Mouse (Mus musculus): ENCODE data around the gene Blm. TPM values are rescaled to one million over a fixed set of nuclear protein-coding genes. Genes with fewer than 3 reads are reported as not detected.

Gene Blm
- polyA plus RNA-seq, 1 experiment from 2014 or later: 25.2 TPM

DNA sequence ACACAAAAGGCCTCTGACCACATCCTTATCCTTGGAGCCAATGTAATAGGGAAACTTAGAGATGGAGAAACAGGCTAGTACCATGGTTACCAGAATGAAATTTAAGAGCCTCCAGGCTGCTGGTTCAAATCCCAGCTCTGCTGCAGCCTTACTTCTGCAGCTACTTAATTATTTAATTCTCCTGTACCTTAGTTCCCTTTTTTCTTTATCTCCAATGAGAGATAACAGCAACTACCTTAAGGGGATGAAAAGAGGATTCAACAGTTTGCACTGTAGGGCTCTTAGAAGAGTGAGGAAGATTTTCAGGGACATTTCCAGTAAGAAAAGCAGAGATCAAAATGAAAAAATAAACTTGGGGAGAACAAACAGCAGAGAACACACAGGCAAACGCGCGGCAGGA is 30.0 kb downstream of the Blm start:
- Histone ChIP-seq H3K27me3 (ENCODE audit: control insufficient read depth, insufficient read depth, low read depth, low read length) (no peaks in the 10 kb centered on the region), H3K9ac (ENCODE audit: low read length) (no peak overlapping the region), H3K4me2 (ENCODE audit: low read depth, low read length) (no peak overlapping the region), H3K36me3 (ENCODE audit: control insufficient read depth, insufficient read depth, low read length) (peaks cover 16% of the 10 kb centered on the region; the same call in 1 of the 2 replicates), H3K4me3 (ENCODE audit: low read length) (no peak overlapping the region), H3K27ac (ENCODE audit: low read length) (no peak overlapping the region), H3K9me3 (ENCODE audit: control insufficient read depth, low read length) (no peaks in the 10 kb centered on the region), H3K4me1 (replicated peaks; ENCODE audit: control insufficient read depth, insufficient read depth, low read length) (peaks cover 5% of the 10 kb centered on the region; the same call in 1 of the 2 replicates)
- ATAC-seq (ENCODE audit: low read depth): no peak
- WGBS: 62% methylated on average over 3 of the region's 3 CpGs

DNA sequence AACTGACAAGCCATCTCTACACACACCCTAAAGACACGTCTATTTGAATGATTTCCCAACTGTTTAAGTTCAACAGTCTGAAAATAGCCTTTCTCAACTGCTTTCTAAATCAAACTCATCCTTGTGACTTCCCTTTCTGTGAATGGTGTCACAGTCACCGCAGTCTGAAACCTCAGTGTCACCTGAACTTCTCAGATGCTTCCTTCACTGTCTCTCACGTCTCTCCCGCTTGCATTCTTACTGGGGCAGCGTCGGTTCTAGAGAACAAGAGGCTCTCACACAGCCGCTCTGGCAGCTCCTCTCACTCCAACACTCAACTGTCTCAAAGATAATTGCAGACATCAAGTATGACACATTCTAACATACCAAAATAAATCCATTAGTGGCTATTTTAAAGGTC is 33.9 kb downstream of the Blm start:
- H3K9ac ChIP-seq (ENCODE audit: low read length): no peak overlapping the region
- peaks cover 5% of the 10 kb centered on the region; the same call in 1 of the 2 replicates for H3K4me1 ChIP-seq (replicated peaks; ENCODE audit: control insufficient read depth, insufficient read depth, low read length)
- peaks cover 8% of the 10 kb centered on the region; the same call in 1 of the 2 replicates for H3K36me3 ChIP-seq (ENCODE audit: control insufficient read depth, insufficient read depth, low read length)
- H3K27me3 ChIP-seq (ENCODE audit: control insufficient read depth, insufficient read depth, low read depth, low read length): no peaks in the 10 kb centered on the region
- no peak for ATAC-seq (ENCODE audit: low read depth)
- no peaks in the 10 kb centered on the region for H3K9me3 ChIP-seq (ENCODE audit: control insufficient read depth, low read length)
- no peak overlapping the region for H3K4me3 ChIP-seq (ENCODE audit: low read length)
- no peak overlapping the region for H3K4me2 ChIP-seq (ENCODE audit: low read depth, low read length)
- no peak overlapping the region for H3K27ac ChIP-seq (ENCODE audit: low read length)
- 58% methylated on average over 7 of the region's 7 CpGs for WGBS

DNA sequence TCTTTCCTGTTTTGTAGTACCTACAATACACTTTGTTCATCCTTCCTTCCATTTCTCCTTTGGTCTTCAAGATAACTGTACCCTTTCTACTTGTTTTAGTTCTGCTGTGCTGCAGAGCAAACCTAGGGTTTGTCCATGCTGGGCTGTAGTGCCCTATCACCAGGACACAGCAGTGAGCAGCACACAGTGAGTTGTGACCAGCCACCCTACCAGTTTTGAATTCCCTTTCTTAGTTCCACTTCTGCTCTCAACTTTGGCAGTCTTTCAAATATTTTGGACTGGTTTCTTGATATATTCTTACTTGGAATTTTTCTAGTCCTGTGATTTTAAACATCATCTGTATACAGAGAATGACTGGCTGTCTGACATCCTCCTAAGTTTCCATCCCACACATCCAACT is 34.8 kb downstream of the Blm start:
- H3K36me3 ChIP-seq (ENCODE audit: control insufficient read depth, insufficient read depth, low read length): peaks cover 12% of the 10 kb centered on the region
- no peak for ATAC-seq (ENCODE audit: low read depth)
- H3K4me2 ChIP-seq (ENCODE audit: low read depth, low read length): no peak overlapping the region
- H3K9ac ChIP-seq (ENCODE audit: low read length): no peak overlapping the region
- H3K4me1 ChIP-seq (replicated peaks; ENCODE audit: control insufficient read depth, insufficient read depth, low read length): peaks cover 5% of the 10 kb centered on the region; the same call in 1 of the 2 replicates
- no peaks in the 10 kb centered on the region for H3K27me3 ChIP-seq (ENCODE audit: control insufficient read depth, insufficient read depth, low read depth, low read length)
- H3K9me3 ChIP-seq (ENCODE audit: control insufficient read depth, low read length): no peaks in the 10 kb centered on the region
- 0 out of 2 replicates have a peak overlapping the region, but pooled peaks have one; percentile 5 for H3K27ac ChIP-seq (ENCODE audit: low read length)
- H3K4me3 ChIP-seq (ENCODE audit: low read length): no peak overlapping the region

DNA sequence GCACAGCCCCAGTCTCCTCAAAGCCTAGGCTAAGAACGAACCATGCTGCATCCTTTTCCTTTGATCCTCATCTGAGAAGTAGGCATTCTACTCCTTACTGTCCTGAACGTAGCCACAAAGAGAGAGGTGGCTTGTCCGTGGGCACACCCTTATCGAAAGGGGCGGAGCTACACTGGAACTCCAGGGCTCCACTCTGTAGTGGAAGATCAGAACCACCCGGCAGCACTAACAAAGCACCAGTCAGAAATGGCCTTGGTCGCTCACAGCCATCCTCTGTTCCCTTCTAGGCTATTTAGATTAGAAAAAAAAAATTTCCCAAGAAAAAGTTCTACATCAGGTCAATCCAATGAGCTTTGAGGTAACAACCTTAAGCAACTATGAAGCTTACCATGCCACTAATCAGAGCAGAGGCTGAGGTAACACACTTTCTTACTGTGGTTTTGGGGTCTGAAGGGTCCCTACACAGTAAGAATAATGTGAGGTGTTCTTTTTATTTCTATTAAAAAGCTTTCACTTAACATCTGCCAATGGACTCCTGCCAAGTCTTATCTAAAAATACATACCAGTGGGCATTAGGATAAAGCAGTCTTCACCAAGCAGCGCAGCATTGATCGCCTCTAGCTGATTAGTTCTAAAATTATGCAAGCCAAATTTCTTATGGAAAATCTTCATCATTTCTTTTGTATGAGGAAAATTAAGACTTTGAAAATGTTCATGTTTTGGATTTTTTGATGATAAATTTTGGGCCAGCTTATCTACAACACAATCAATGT is 35.5 kb downstream of the Blm start:
- H3K4me2 ChIP-seq (ENCODE audit: low read depth, low read length): no peak overlapping the region
- H3K36me3 ChIP-seq (ENCODE audit: control insufficient read depth, insufficient read depth, low read length): peaks cover 11% of the 10 kb centered on the region
- H3K4me3 ChIP-seq (ENCODE audit: low read length): no peak overlapping the region
- H3K9me3 ChIP-seq (ENCODE audit: control insufficient read depth, low read length): no peaks in the 10 kb centered on the region
- no peaks in the 10 kb centered on the region for H3K27me3 ChIP-seq (ENCODE audit: control insufficient read depth, insufficient read depth, low read depth, low read length)
- no peak overlapping the region for H3K9ac ChIP-seq (ENCODE audit: low read length)
- H3K4me1 ChIP-seq (replicated peaks; ENCODE audit: control insufficient read depth, insufficient read depth, low read length): peaks cover 3% of the 10 kb centered on the region; the same call in 1 of the 2 replicates
- 61% methylated on average over 9 of the region's 9 CpGs for WGBS
- ATAC-seq (ENCODE audit: low read depth): peak; percentile 38; the same call in 1 of the 2 replicates
- peak overlapping the region; percentile 24; the same call in 1 of the 2 replicates for H3K27ac ChIP-seq (ENCODE audit: low read length)

DNA sequence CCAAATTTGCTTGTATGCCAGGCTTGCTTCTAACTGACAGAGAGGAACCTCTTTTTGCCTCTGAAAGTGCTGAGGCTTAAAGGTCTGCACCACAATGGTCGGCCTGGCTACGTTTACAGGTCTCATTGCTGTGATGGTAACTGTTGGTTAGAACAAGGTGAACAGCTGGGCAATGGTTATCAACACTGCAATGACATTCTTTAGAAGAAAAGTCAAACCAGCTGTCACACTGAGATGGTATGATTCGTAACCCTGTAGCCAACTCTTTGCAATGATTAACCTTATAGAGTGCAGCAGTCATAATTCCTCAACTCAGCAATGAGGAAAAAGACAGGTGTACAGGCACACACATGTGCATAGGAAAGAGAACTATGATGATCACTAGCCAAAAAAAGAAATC is 38.3 kb downstream of the Blm start:
- H3K27me3 ChIP-seq (ENCODE audit: control insufficient read depth, insufficient read depth, low read depth, low read length): no peaks in the 10 kb centered on the region
- H3K27ac ChIP-seq (ENCODE audit: low read length): no peak overlapping the region
- WGBS: 76% methylated on average over 3 of the region's 3 CpGs
- peaks cover 2% of the 10 kb centered on the region; the same call in 1 of the 2 replicates for H3K4me1 ChIP-seq (replicated peaks; ENCODE audit: control insufficient read depth, insufficient read depth, low read length)
- no peaks in the 10 kb centered on the region for H3K9me3 ChIP-seq (ENCODE audit: control insufficient read depth, low read length)
- H3K9ac ChIP-seq (ENCODE audit: low read length): no peak overlapping the region
- no peak overlapping the region for H3K4me3 ChIP-seq (ENCODE audit: low read length)
- no peak for ATAC-seq (ENCODE audit: low read depth)
- H3K4me2 ChIP-seq (ENCODE audit: low read depth, low read length): no peak overlapping the region
- peaks cover 15% of the 10 kb centered on the region for H3K36me3 ChIP-seq (ENCODE audit: control insufficient read depth, insufficient read depth, low read length)

DNA sequence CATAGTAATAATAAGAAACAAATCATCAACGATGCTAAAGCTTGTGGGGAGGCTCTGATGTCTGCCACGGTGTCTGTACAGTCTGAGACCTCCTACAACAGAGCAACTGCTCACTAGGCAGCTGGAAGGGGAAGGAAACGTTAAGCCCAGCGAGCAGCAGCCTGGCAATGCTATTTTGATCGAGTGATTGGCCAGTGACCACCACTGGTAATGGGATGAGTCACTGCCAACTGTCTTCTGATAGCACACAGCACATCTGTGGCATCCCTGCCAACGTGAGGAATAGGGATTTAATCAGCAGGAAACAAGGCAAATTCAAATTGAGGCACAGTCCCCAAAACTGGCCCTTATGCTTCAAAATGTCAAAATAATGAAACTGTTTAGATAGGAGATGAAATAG is 39.7 kb downstream of the Blm start:
- Histone ChIP-seq H3K4me1 (replicated peaks; ENCODE audit: control insufficient read depth, insufficient read depth, low read length) (no peaks in the 10 kb centered on the region; the same call in 1 of the 2 replicates), H3K4me2 (ENCODE audit: low read depth, low read length) (no peak overlapping the region), H3K9ac (ENCODE audit: low read length) (no peak overlapping the region), H3K9me3 (ENCODE audit: control insufficient read depth, low read length) (no peaks in the 10 kb centered on the region), H3K27ac (ENCODE audit: low read length) (no peak overlapping the region), H3K4me3 (ENCODE audit: low read length) (no peak overlapping the region), H3K27me3 (ENCODE audit: control insufficient read depth, insufficient read depth, low read depth, low read length) (no peaks in the 10 kb centered on the region), H3K36me3 (ENCODE audit: control insufficient read depth, insufficient read depth, low read length) (peaks cover 15% of the 10 kb centered on the region)
- 60% methylated on average over 6 of the region's 6 CpGs for WGBS
- ATAC-seq (ENCODE audit: low read depth): no peak

DNA sequence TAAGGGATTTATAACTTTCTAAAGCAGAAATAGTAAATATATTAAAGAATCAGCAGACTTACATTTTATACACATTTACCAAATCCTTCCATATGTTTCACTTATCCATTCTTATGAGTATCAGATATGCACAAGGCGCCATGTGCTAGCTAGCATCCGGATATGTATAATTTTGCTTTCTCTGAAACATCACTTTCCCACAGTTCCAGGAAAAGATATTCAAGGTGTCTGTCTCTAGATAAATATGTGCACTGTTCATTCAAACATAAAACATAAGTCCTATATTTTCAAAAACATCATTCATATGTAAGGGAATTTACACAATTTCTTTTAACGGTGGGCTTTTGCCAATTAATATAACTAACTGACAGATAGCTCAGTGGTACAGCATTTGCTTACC is 42.9 kb downstream of the Blm start:
- Histone ChIP-seq H3K9ac (ENCODE audit: low read length) (no peak overlapping the region), H3K4me1 (replicated peaks; ENCODE audit: control insufficient read depth, insufficient read depth, low read length) (no peaks in the 10 kb centered on the region), H3K4me2 (ENCODE audit: low read depth, low read length) (no peak overlapping the region), H3K9me3 (ENCODE audit: control insufficient read depth, low read length) (no peaks in the 10 kb centered on the region), H3K4me3 (ENCODE audit: low read length) (no peak overlapping the region), H3K36me3 (ENCODE audit: control insufficient read depth, insufficient read depth, low read length) (peaks cover 15% of the 10 kb centered on the region), H3K27ac (ENCODE audit: low read length) (no peak overlapping the region), H3K27me3 (ENCODE audit: control insufficient read depth, insufficient read depth, low read depth, low read length) (no peaks in the 10 kb centered on the region)
- ATAC-seq (ENCODE audit: low read depth): no peak
- WGBS: 92% methylated on average over 3 of the region's 3 CpGs

DNA sequence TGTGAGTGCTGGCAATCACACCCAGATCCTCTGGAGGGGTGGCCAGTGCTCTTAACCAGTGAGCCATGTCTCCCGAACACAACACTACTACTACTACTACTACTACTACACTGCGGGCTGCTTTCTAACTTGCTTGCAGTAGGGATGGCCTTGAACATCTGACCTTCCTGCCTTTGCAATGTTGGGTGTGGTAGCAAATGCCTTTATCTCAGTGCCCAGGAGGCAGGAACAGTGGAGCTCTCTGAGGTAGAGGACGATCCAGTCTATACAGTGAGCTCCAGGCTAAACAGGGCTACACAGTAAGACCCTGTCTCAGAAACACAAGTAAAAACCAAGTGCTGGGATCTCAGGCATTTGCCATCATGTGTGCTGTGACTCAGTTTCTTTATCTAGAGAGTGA is 43.8 kb downstream of the Blm start:
- Histone ChIP-seq H3K4me1 (replicated peaks; ENCODE audit: control insufficient read depth, insufficient read depth, low read length) (no peaks in the 10 kb centered on the region), H3K9ac (ENCODE audit: low read length) (no peak overlapping the region), H3K36me3 (ENCODE audit: control insufficient read depth, insufficient read depth, low read length) (peaks cover 15% of the 10 kb centered on the region), H3K4me3 (ENCODE audit: low read length) (no peak overlapping the region), H3K4me2 (ENCODE audit: low read depth, low read length) (no peak overlapping the region), H3K9me3 (ENCODE audit: control insufficient read depth, low read length) (no peaks in the 10 kb centered on the region), H3K27me3 (ENCODE audit: control insufficient read depth, insufficient read depth, low read depth, low read length) (no peaks in the 10 kb centered on the region), H3K27ac (ENCODE audit: low read length) (no peak overlapping the region)
- no peak for ATAC-seq (ENCODE audit: low read depth)
- WGBS: 89% methylated on average over 3 of the region's 3 CpGs

DNA sequence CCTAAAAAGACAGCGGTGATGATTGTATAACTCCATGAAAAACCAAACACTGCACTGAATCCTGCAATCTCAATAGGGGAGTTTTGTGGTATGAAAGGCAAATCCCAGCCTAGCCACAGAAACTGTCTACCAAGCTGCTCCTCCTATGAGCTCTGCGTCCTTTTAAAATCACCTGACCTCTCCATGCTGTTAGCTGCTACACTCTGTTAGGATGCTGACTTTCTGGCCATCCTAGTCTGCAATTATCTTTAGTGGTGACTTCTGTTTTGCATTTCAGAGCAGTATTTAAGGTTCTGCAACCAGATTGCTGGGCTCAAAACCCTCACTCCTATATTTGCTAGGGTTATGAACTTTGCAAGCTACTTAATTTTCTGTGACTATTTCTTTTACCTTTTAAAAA is 44.6 kb downstream of the Blm start:
- no peak for ATAC-seq (ENCODE audit: low read depth)
- 97% methylated on average over 2 of the region's 2 CpGs for WGBS
- Histone ChIP-seq H3K27me3 (ENCODE audit: control insufficient read depth, insufficient read depth, low read depth, low read length) (no peaks in the 10 kb centered on the region), H3K27ac (ENCODE audit: low read length) (no peak overlapping the region), H3K4me1 (replicated peaks; ENCODE audit: control insufficient read depth, insufficient read depth, low read length) (no peaks in the 10 kb centered on the region), H3K9me3 (ENCODE audit: control insufficient read depth, low read length) (no peaks in the 10 kb centered on the region), H3K4me2 (ENCODE audit: low read depth, low read length) (no peak overlapping the region), H3K9ac (ENCODE audit: low read length) (no peak overlapping the region), H3K4me3 (ENCODE audit: low read length) (no peak overlapping the region), H3K36me3 (ENCODE audit: control insufficient read depth, insufficient read depth, low read length) (peaks cover 13% of the 10 kb centered on the region)

All from lung, embryonic 16.5 days (tissue).